Mouse (Mus musculus) limb, embryonic 14.5 days (tissue): ENCODE data around the gene Fkbp10. TPM values are rescaled to one million over a fixed set of nuclear protein-coding genes. Genes with fewer than 3 reads are reported as not detected.
A peak's percentile ranks its signal among the peaks of the same experiment; 100 is the strongest.

ENCODE experiments used
- ATAC-seq: fragments of 200-750 bp; cut with Nextera tagmentation; 2 replicates; pipeline ENCODE4 v1.8.0; 2017; ENCODE audit warnings: low read depth, moderate number of reproducible peaks, moderate TSS enrichment; ENCODE audit not compliant: low FRiP score
- DNase-seq: peaks from one replicate; pipeline ENCODE4 v3.0.0-alpha.2; 2015; ENCODE audit warnings: low spot score
- H3K27ac ChIP-seq: fragments of 300-500 bp; sonication (generic); replicated peaks from 2 replicates; pipeline ENCODE4 v1.5.1; 2014; ENCODE audit warnings: low read depth, mild to moderate bottlenecking, low read length, moderate library complexity, mixed read lengths
- H3K27me3 ChIP-seq: fragments of 300-500 bp; sonication (generic); 2 replicates; pipeline ENCODE4 v1.6.1; 2014; ENCODE audit warnings: low read length, mixed read lengths; ENCODE audit not compliant: control insufficient read depth, insufficient read depth
- H3K36me3 ChIP-seq: fragments of 300-500 bp; sonication (generic); 2 replicates; pipeline ENCODE4 v1.6.1; 2014; ENCODE audit warnings: mild to moderate bottlenecking, low read length, moderate library complexity, mixed read lengths; ENCODE audit not compliant: control insufficient read depth, insufficient read depth
- H3K4me1 ChIP-seq: fragments of 300-500 bp; sonication (generic); 2 replicates; pipeline ENCODE4 v1.6.1; 2014; ENCODE audit warnings: antibody characterized with exemption, low read length, mixed read lengths; ENCODE audit not compliant: control insufficient read depth, insufficient read depth
- H3K4me2 ChIP-seq: fragments of 300-500 bp; sonication (generic); replicated peaks from 2 replicates; pipeline ENCODE4 v1.6.1; 2014; ENCODE audit warnings: low read depth, mild to moderate bottlenecking, low read length, moderate library complexity; ENCODE audit not compliant: severe bottlenecking
- H3K4me3 ChIP-seq: fragments of 300-500 bp; sonication (generic); replicated peaks from 2 replicates; pipeline ENCODE4 v1.5.1; 2014; ENCODE audit warnings: low read length
- H3K9ac ChIP-seq: fragments of 300-500 bp; sonication (generic); 2 replicates; pipeline ENCODE4 v1.6.1; 2014; ENCODE audit warnings: mild to moderate bottlenecking, low read depth, low read length, moderate library complexity; ENCODE audit not compliant: severe bottlenecking
- H3K9me3 ChIP-seq: fragments of 300-500 bp; sonication (generic); 2 replicates; pipeline ENCODE4 v1.6.1; 2016; ENCODE audit warnings: low read length; ENCODE audit not compliant: control insufficient read depth
- POLR2A ChIP-seq: fragments of 200-500 bp; IDR thresholded peaks from 2 replicates; pipeline ENCODE4 v1.8.0; 2012; ENCODE audit warnings: inconsistent platforms, mild to moderate bottlenecking, moderate library complexity, borderline replicate concordance; ENCODE audit not compliant: insufficient read depth, insufficient read length; ENCODE audit errors: extremely low read depth
- WGBS: fragments of 180-500 bp; shearing (Covaris S2); extraction: QIAGEN DNeasy Blood & Tissue Kit; methylation state at CpG from one replicate; pipeline ENCODE4 v1.1.7; 2014; 5-methylcytosine and 5-hydroxymethylcytosine counted together
- polyA plus RNA-seq, 2 experiments: library from polyadenylated mRNA; depleted of rRNA in 1 of 2; stranded (reverse) in 1 of 2; unstranded in 1 of 2; fragments of >200 nt; fragmentation: Nextera tagmentation in 1 of 2; extraction: Ambion mirVana in 1 of 2; gene quantifications; 2 replicates each; pipeline versions ENCODE4 v1.2.1 to v1.2.3; 2012 to 2014

Gene Fkbp10
- polyA plus RNA-seq, 2 experiments = 179 to 251 TPM

DNA sequence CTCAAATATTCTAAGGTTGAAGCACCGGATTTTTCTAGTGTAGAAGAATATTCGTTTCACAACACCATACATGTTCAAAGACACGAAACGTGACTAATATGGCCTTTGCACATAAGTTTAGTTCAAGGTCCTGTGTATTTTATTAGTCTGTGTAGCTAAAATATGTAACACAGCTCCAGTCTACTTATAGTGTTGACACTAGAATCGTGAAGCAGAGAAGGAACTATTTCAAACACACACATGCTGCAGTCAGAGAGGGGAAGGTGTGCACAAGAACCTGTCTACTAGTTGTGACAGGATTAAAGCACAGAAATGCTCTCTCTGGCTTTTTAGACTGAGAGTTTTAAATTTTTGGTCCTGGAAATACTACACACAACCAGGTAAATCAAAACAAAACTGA, 42.2 kb downstream of the Fkbp10 start:
- whole genome bisulfite sequencing = 93% methylated on average over 5 of the region's 5 CpGs
- Histone ChIP-seq H3K9me3 (no peaks in the 10 kb centered on the region), H3K4me2 (no peak overlapping the region), H3K4me1 (no peaks in the 10 kb centered on the region), H3K36me3 (peaks cover 34% of the 10 kb centered on the region), H3K27me3 (no peaks in the 10 kb centered on the region), H3K4me3 (no peak overlapping the region), H3K9ac (no peak overlapping the region), H3K27ac (no peak overlapping the region)
- no peak for DNase-seq
- no peak for TF ChIP-seq POLR2A
- no peak for ATAC-seq

DNA sequence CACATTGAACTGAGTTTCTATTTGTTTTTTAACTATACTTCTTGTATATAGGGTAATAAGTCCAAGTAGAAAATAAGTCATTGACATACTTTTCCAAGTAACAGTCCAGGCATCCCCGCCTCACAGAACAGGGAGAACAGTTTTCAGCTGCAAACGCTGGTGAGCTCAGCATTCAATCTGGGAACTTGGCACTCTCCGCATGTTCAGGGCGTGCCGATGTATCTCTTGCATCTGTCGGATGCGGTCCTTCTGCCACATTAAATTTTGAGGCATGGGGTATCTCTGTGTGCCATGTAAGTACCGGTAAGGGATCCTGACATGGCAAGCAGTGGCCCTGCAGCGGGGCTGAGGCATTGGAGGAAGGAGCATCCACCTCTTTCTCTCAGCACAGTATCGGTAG, 47.2 kb downstream of the Fkbp10 start:
- DNase-seq (no peak), ATAC-seq (no peak)
- H3K9ac ChIP-seq = no peak overlapping the region
- no peak overlapping the region for H3K4me2 ChIP-seq
- no peak overlapping the region for H3K27ac ChIP-seq
- H3K36me3 ChIP-seq = peaks cover 41% of the 10 kb centered on the region
- 92% methylated on average over 10 of the region's 10 CpGs for WGBS
- no peaks in the 10 kb centered on the region for H3K9me3 ChIP-seq
- H3K4me3 ChIP-seq = no peak overlapping the region
- no peaks in the 10 kb centered on the region for H3K4me1 ChIP-seq
- no peak for TF ChIP-seq POLR2A
- no peaks in the 10 kb centered on the region for H3K27me3 ChIP-seq

DNA sequence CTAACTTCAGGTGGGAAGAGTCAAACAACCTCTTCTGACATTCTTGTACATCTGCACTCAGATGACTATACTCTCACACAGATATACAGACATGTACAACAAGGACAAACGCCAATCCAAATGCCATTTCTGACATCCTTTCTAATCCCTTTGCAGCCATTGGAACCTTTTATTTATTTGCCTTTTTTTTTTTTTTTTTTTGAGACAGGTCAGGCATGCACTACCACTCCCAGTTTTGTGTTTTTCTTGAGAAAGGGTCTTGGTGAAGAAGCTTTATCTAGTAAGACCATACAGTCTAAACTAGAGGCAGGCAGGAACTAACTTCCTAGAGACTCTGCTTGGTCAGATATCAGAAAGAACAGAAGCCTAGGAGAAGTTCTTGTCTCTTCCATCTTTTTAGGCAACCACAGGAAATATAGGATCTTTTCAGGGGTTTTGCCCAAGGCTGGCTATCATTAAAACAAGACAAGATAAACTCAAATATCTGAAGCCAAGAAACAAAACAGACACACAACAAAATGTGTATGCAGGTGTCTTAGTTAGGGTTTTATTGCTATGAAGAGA, 49.8 kb downstream of the Fkbp10 start:
- DNase-seq = no peak
- H3K36me3 ChIP-seq = peaks cover 33% of the 10 kb centered on the region
- 91% methylated on average over 1 of the region's 1 CpGs for WGBS
- TF ChIP-seq POLR2A = no peak
- ATAC-seq = no peak
- H3K4me2 ChIP-seq = no peak overlapping the region
- no peaks in the 10 kb centered on the region for H3K9me3 ChIP-seq
- H3K9ac ChIP-seq = no peak overlapping the region
- H3K27me3 ChIP-seq = no peaks in the 10 kb centered on the region
- peaks cover 5% of the 10 kb centered on the region for H3K4me1 ChIP-seq
- H3K27ac ChIP-seq = no peak overlapping the region
- no peak overlapping the region for H3K4me3 ChIP-seq

GRCm38 (mm10) chr11:100465833-100466232, 50.3 kb downstream of the Fkbp10 start:
- H3K4me1 ChIP-seq = peaks cover 10% of the 10 kb centered on the region
- no peaks in the 10 kb centered on the region for H3K27me3 ChIP-seq
- peaks cover 33% of the 10 kb centered on the region for H3K36me3 ChIP-seq
- H3K9ac ChIP-seq = no peak overlapping the region
- no peak overlapping the region for H3K27ac ChIP-seq
- no peak for ATAC-seq
- no peak for DNase-seq
- 92% methylated on average over 1 of the region's 1 CpGs for WGBS
- no peak overlapping the region for H3K4me2 ChIP-seq
- no peaks in the 10 kb centered on the region for H3K9me3 ChIP-seq
- no peak for TF ChIP-seq POLR2A
- no peak overlapping the region for H3K4me3 ChIP-seq

DNA sequence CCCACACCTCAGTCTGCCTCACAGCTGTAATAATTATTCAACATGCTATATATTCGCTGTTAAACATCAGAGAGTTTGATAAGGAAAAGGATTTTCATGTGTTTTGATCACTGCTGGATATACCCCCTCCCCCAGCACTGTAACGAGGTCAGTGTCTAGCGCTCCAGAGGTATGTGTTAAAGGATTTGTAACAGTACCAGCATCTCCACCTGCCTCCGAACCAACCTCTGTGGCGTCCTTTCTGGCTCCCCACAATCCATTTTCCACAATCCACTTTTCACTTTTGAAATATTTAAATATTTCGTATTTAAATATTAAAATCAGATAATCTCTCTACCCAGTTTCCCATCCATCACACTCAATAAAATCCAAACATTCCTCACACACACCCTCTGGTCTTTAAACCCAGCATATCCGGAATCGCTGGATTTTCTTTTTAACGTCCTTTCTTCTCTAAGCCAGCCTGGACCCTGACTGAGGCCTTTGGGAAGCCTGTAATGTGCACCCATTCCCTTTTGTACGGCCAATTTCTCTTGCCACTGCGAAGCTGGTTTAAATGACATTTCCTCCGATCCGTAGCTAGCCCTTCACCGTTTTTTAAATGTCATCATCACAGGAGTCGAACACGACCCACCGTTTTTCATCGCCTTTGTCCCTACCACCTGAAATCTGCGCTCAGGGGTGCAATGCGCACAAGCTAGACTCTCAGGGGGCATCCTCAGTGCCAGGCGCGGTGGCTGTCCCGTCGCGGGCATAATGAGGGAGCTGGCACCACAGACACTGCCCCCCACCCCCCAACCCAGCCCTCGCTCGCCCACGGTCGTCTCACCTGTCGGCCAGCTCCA, 56.1 kb downstream of the Fkbp10 start:
- Histone ChIP-seq H3K4me3 (peak overlapping the region; percentile 99), H3K9ac (peak overlapping the region; percentile 93), H3K4me2 (peak overlapping the region; percentile 90), H3K4me1 (peaks cover 18% of the 10 kb centered on the region), H3K9me3 (no peaks in the 10 kb centered on the region), H3K27me3 (no peaks in the 10 kb centered on the region), H3K36me3 (peaks cover 13% of the 10 kb centered on the region; the same call in 1 of the 2 replicates), H3K27ac (peak overlapping the region; percentile 81; the same call in 1 of the 2 replicates)
- DNase-seq (no peak), ATAC-seq (no peak)
- TF ChIP-seq POLR2A = no peak
- WGBS = 4% methylated on average over 30 of the region's 30 CpGs
